Mouse (Mus musculus): ENCODE data around the gene Med12. TPM values are rescaled to one million over a fixed set of nuclear protein-coding genes. Genes with fewer than 3 reads are reported as not detected.
"Not testable (repeated sequence)": the region's sequence is repeated elsewhere in the genome, so short reads cannot be mapped to it uniquely, and the experiment has no call there.

Gene Med12
- polyA plus RNA-seq, 1 experiment = 82.6 TPM

DNA sequence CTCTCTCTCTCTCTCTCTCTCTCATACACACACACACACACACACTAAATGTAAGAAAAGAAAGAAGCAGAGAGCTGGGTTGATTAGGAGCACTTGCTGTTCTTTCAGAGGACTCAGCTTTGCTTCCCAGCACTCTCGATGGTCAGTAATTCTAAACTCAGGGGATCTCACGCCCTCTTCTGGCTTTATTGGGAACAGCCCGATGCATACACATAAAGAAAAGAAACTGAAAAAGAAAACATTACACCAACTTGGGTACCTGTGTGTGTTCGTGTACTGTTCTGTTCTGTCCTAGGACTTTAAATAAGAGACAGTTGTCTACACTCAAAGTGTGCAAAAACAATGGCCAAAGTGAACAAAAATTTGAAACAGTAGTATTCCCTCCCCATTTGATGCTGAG lies 64.8 kb downstream of the Med12 start:
- DNase-seq = no peak
- Histone ChIP-seq H3K4me1 (ENCODE audit: control insufficient read depth, insufficient read depth, low read length) (no peaks in the 10 kb centered on the region), H3K27ac (ENCODE audit: insufficient read depth, low read depth, low read length) (no peak overlapping the region), H3K27me3 (replicated peaks; ENCODE audit: control insufficient read depth, insufficient read depth, low read length) (no peaks in the 10 kb centered on the region), H3K36me3 (ENCODE audit: control insufficient read depth, insufficient read depth, low read length) (no peaks in the 10 kb centered on the region), H3K4me3 (ENCODE audit: insufficient read depth, low read depth, low read length) (no peak overlapping the region)
- 54% methylated on average over 4 of the region's 4 CpGs for WGBS
- TF ChIP-seq POLR2A (IDR thresholded peaks at IDR 0.05; ENCODE audit: low read depth, low read length) (no peak), CTCF (conservative IDR thresholded peaks at IDR 0.05; ENCODE audit: insufficient read depth, insufficient read length, low read depth, low read length) (no peak)

DNA sequence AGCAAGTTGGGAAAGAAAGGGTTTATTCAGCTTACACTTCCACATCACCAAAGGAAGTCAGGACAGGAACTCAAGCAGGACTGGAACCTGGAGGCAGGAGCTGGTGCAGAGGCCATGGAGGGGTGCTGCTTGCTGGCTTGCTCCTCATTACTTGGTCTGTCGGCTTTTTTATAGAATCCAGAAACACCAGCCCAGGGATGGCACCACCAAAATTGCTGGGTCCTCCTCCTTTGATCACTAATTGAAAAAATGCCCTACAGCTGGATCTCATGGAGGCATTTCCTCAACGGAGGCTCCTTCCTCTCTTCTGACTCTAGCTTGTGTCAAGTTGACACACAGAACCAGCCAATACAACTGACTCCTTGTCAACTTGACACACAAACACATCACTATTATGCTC lies 69.0 kb downstream of the Med12 start:
- not testable (repeated sequence) for DNase-seq; H3K36me3 ChIP-seq (ENCODE audit: control insufficient read depth, insufficient read depth, low read length); H3K4me3 ChIP-seq (ENCODE audit: insufficient read depth, low read depth, low read length); H3K27ac ChIP-seq (ENCODE audit: insufficient read depth, low read depth, low read length); H3K27me3 ChIP-seq (replicated peaks; ENCODE audit: control insufficient read depth, insufficient read depth, low read length); H3K4me1 ChIP-seq (ENCODE audit: control insufficient read depth, insufficient read depth, low read length)
- WGBS = 65% methylated on average over 2 of the region's 2 CpGs

DNA sequence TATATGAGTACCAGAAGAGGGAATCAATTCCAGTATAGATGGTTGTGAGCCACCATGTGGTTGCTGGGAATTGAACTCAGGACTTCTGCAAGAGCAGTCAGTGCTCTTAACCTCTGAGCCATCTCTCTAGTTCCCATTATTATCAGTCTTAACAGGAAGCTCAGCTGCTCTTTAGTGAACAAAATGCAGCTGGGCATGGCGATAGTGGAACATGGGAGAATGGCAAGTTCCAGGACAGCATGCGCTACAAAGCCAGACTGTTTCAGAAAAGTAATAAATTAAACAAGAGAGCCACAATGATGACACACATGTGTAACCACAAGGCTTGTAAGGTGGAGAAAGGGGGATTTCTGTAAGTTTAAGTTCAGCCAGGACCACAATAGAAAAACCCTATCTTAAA lies 71.6 kb downstream of the Med12 start:
- no peak for DNase-seq
- Histone ChIP-seq H3K4me3 (ENCODE audit: insufficient read depth, low read depth, low read length) (no peak overlapping the region), H3K36me3 (ENCODE audit: control insufficient read depth, insufficient read depth, low read length) (no peaks in the 10 kb centered on the region), H3K27me3 (replicated peaks; ENCODE audit: control insufficient read depth, insufficient read depth, low read length) (no peaks in the 10 kb centered on the region), H3K27ac (ENCODE audit: insufficient read depth, low read depth, low read length) (no peak overlapping the region), H3K4me1 (ENCODE audit: control insufficient read depth, insufficient read depth, low read length) (no peaks in the 10 kb centered on the region)
- no peak for TF ChIP-seq POLR2A (IDR thresholded peaks at IDR 0.05; ENCODE audit: low read depth, low read length)
- no peak for TF ChIP-seq CTCF (conservative IDR thresholded peaks at IDR 0.05; ENCODE audit: insufficient read depth, insufficient read length, low read depth, low read length)
- 83% methylated on average over 2 of the region's 2 CpGs for WGBS

DNA sequence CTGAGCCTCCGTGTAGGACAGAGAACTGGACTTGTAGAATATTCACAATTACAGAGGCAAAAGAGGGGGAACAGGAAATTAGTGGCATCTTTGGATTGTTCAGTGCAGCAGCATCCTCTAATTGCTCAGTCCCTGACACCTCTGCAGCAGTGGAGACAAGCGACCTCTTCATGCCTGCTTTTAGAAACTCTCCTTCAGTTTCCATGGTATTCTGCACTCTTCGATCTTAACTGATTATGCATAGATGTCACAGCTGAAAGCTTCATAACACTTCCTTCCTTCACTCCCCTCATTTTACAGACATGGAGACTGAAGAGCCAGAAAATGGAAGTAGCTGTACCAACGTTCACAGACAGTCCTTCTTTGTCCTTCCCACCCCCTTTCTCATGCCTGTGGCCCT lies 72.6 kb downstream of the Med12 start:
- H3K4me3 ChIP-seq (ENCODE audit: insufficient read depth, low read depth, low read length) = no peak overlapping the region
- WGBS = 57% methylated on average over 4 of the region's 4 CpGs
- no peaks in the 10 kb centered on the region for H3K36me3 ChIP-seq (ENCODE audit: control insufficient read depth, insufficient read depth, low read length)
- TF ChIP-seq CTCF (conservative IDR thresholded peaks at IDR 0.05; ENCODE audit: insufficient read depth, insufficient read length, low read depth, low read length) (no peak), POLR2A (IDR thresholded peaks at IDR 0.05; ENCODE audit: low read depth, low read length) (no peak)
- H3K27ac ChIP-seq (ENCODE audit: insufficient read depth, low read depth, low read length) = no peak overlapping the region
- H3K4me1 ChIP-seq (ENCODE audit: control insufficient read depth, insufficient read depth, low read length) = no peaks in the 10 kb centered on the region
- no peaks in the 10 kb centered on the region for H3K27me3 ChIP-seq (replicated peaks; ENCODE audit: control insufficient read depth, insufficient read depth, low read length)
- DNase-seq = no peak

Other genes starting within 250 kb of the Med12 start
- gene Tex11, start 214.4 kb upstream of the Med12 start, polyA plus RNA-seq (2012; rRNA removed) = not detected in 2 replicates
- gene Slc7a3, start 188.0 kb upstream of the Med12 start, polyA plus RNA-seq (2012; rRNA removed) = 0.91 and 1.0 TPM in 2 replicates
- 22.5 and 30.3 TPM in 2 replicates for gene Snx12, start 51.5 kb upstream of the Med12 start, polyA plus RNA-seq (2012; rRNA removed)
- 37.1 and 42.2 TPM in 2 replicates for gene Foxo4, start 19.5 kb upstream of the Med12 start, polyA plus RNA-seq (2012; rRNA removed)
- gene Gm614, start 10.0 kb upstream of the Med12 start, polyA plus RNA-seq (2012; rRNA removed) = not detected in 2 replicates
- gene Il2rg, start 5.8 kb upstream of the Med12 start, polyA plus RNA-seq (2012; rRNA removed) = 7.2 and 21.4 TPM in 2 replicates
- not detected in 2 replicates for gene Gm20489, start 5.0 kb upstream of the Med12 start, polyA plus RNA-seq (2012; rRNA removed)
- 0.18 and 0.31 TPM in 2 replicates for gene Nlgn3, start 25.1 kb downstream of the Med12 start, polyA plus RNA-seq (2012; rRNA removed)
- 122 and 132 TPM in 2 replicates for gene Gjb1, start 102.3 kb downstream of the Med12 start, polyA plus RNA-seq (2012; rRNA removed)
- 22.0 and 23.3 TPM in 2 replicates for gene Zmym3, start 146.8 kb downstream of the Med12 start, polyA plus RNA-seq (2012; rRNA removed)
- gene Nono, start 155.3 kb downstream of the Med12 start, polyA plus RNA-seq (2012; rRNA removed) = 70.6 and 90.6 TPM in 2 replicates
- gene Itgb1bp2, start 175.1 kb downstream of the Med12 start, polyA plus RNA-seq (2012; rRNA removed) = 0.07 and 2.9 TPM in 2 replicates

All from kidney, adult 2 months (tissue).